Mouse (Mus musculus) C2C12 (cell line): ENCODE measurements at regions not wholly inside any gene's neighbourhood (a gene's known extent, or its start where the extent isn't known, plus 50 kb on each side); places are given as distances from the start of the nearest gene placed in this dataset.

Experiments used
- H3K27me3 ChIP-seq: one replicate; pipeline ENCODE4 v1.6.1; 2011; ENCODE audit not compliant: control insufficient read depth, insufficient read depth, insufficient read length
- H3K36me3 ChIP-seq: one replicate; pipeline ENCODE4 v1.6.1; 2011; ENCODE audit not compliant: control insufficient read depth, insufficient read depth
- H3K4me3 ChIP-seq: one replicate; pipeline ENCODE4 v1.5.1; 2011; ENCODE audit warnings: mild to moderate bottlenecking, control low read depth; ENCODE audit not compliant: poor library complexity, insufficient read depth, severe bottlenecking
- H3K79me2 ChIP-seq: one replicate; pipeline ENCODE4 v1.6.1; 2011; ENCODE audit not compliant: control insufficient read depth, insufficient read depth
- H3K79me3 ChIP-seq: one replicate; pipeline ENCODE4 v1.6.1; 2011; ENCODE audit warnings: low read depth, control low read depth
- H3ac ChIP-seq: one replicate; pipeline ENCODE3; 2011; ENCODE audit warnings: low read depth; ENCODE audit not compliant: control insufficient read depth, insufficient read length
- CEBPB ChIP-seq: IDR thresholded peaks from one replicate; pipeline ENCODE4 v1.6.1; 2011; ENCODE audit warnings: low read depth, mild to moderate bottlenecking, control low read depth, moderate library complexity
- CTCF ChIP-seq: IDR thresholded peaks from one replicate; pipeline ENCODE4 v1.5.1; 2011; ENCODE audit not compliant: control insufficient read depth, insufficient read depth, insufficient read length
- FOSL1 ChIP-seq: IDR thresholded peaks from one replicate; pipeline ENCODE4 v1.8.0; 2011; ENCODE audit warnings: mild to moderate bottlenecking, low read length; ENCODE audit not compliant: poor library complexity, insufficient read depth, severe bottlenecking
- MAX ChIP-seq: IDR thresholded peaks from one replicate; pipeline ENCODE4 v1.6.1; 2011; ENCODE audit warnings: mild to moderate bottlenecking, control low read depth
- MYOD1 ChIP-seq: IDR thresholded peaks from one replicate; pipeline ENCODE4 v1.6.1; 2011; ENCODE audit warnings: low read depth; ENCODE audit not compliant: control insufficient read depth, insufficient read length
- MYOG ChIP-seq: IDR thresholded peaks from one replicate; pipeline ENCODE4 v1.6.1; 2011; ENCODE audit not compliant: control insufficient read depth, insufficient read length; ENCODE audit errors: extremely low read depth
- USF1 ChIP-seq: IDR thresholded peaks from one replicate; pipeline ENCODE4 v1.6.1; 2011; ENCODE audit warnings: low read depth, mild to moderate bottlenecking, control low read depth, moderate library complexity

- no peaks in the 10 kb centered on the region for H3K27me3 ChIP-seq
- H3K79me3 ChIP-seq = no peaks in the 10 kb centered on the region
- no peak overlapping the region for H3K4me3 ChIP-seq
- no peak overlapping the region for H3ac ChIP-seq
- TF ChIP-seq MAX (no peak), USF1 (no peak), CEBPB (no peak), MYOD1 (no peak), MYOG (no peak), CTCF (no peak), FOSL1 (no peak)
- H3K79me2 ChIP-seq = no peaks in the 10 kb centered on the region
- H3K36me3 ChIP-seq = no peaks in the 10 kb centered on the region
Measured at GRCm38 (mm10) chr1:152313480-152313879, 73.0 kb downstream of the Tsen15 start.

GRCm38 (mm10) chr1:152305461-152305860, 81.0 kb downstream of the Tsen15 start:
- H3K79me3 ChIP-seq = no peaks in the 10 kb centered on the region
- H3K4me3 ChIP-seq = no peak overlapping the region
- no peaks in the 10 kb centered on the region for H3K36me3 ChIP-seq
- TF ChIP-seq USF1 = peak; percentile 33
- TF ChIP-seq MYOG = no peak
- H3K79me2 ChIP-seq = no peaks in the 10 kb centered on the region
- no peaks in the 10 kb centered on the region for H3K27me3 ChIP-seq
- H3ac ChIP-seq = no peak overlapping the region

- no peak overlapping the region for H3K4me3 ChIP-seq
- no peak overlapping the region for H3ac ChIP-seq
- no peaks in the 10 kb centered on the region for H3K36me3 ChIP-seq
- no peaks in the 10 kb centered on the region for H3K79me3 ChIP-seq
- H3K27me3 ChIP-seq = no peaks in the 10 kb centered on the region
- H3K79me2 ChIP-seq = no peaks in the 10 kb centered on the region
- no peak for TF ChIP-seq FOSL1
- no peak for TF ChIP-seq CTCF
- TF ChIP-seq MYOD1 = no peak
- no peak for TF ChIP-seq MYOG
- no peak for TF ChIP-seq MAX
- TF ChIP-seq CEBPB = no peak
Measured at GRCm38 (mm10) chr1:152304487-152305130, 81.9 kb downstream of the Tsen15 start.

- no peak overlapping the region for H3K4me3 ChIP-seq
- H3K27me3 ChIP-seq = no peaks in the 10 kb centered on the region
- TF ChIP-seq MYOG (no peak), CEBPB (no peak), MYOD1 (no peak), MAX (no peak), CTCF (no peak), FOSL1 (no peak), USF1 (no peak)
Measured at GRCm38 (mm10) chr1:152301355-152301754, 85.1 kb downstream of the Tsen15 start.

GRCm38 (mm10) chr1:152292196-152292736, 94.2 kb downstream of the Tsen15 start:
- H3K79me3 ChIP-seq = no peaks in the 10 kb centered on the region
- H3K36me3 ChIP-seq = no peaks in the 10 kb centered on the region
- peaks cover 3% of the 10 kb centered on the region for H3K27me3 ChIP-seq
- TF ChIP-seq USF1 (peak; percentile 33), MYOG (no peak), MAX (no peak), FOSL1 (no peak)
- H3K4me3 ChIP-seq = no peak overlapping the region
- H3K79me2 ChIP-seq = no peaks in the 10 kb centered on the region
- H3ac ChIP-seq = no peak overlapping the region

More at GRCm38 (mm10) chr1:152301355-152301754, 85.1 kb downstream of the Tsen15 start:
- Histone ChIP-seq H3K36me3 (no peaks in the 10 kb centered on the region), H3ac (no peak overlapping the region), H3K79me2 (no peaks in the 10 kb centered on the region), H3K79me3 (no peaks in the 10 kb centered on the region)

- no peaks in the 10 kb centered on the region for H3K36me3 ChIP-seq
- H3K4me3 ChIP-seq = no peak overlapping the region
Measured at GRCm38 (mm10) chr1:152290768-152291167, 95.7 kb downstream of the Tsen15 start.

More at GRCm38 (mm10) chr1:152290768-152291167, 95.7 kb downstream of the Tsen15 start:
- Histone ChIP-seq H3K79me3 (no peaks in the 10 kb centered on the region), H3K79me2 (no peaks in the 10 kb centered on the region), H3ac (no peak overlapping the region), H3K27me3 (peaks cover 9% of the 10 kb centered on the region)
- TF ChIP-seq CEBPB (no peak), USF1 (no peak), CTCF (no peak), FOSL1 (no peak), MYOG (no peak), MAX (no peak), MYOD1 (no peak)
